Mouse (Mus musculus): ENCODE data around the gene Rtn4r. TPM values are rescaled to one million over a fixed set of nuclear protein-coding genes. Genes with fewer than 3 reads are reported as not detected.

The Rtn4r gene
- polyA plus RNA-seq, 1 experiment from 2014 or later, result 15.6 TPM

Small RNAs within 50 kb of the gene (microRNA-seq; reads per million reads assigned to microRNA genes)
- not detected for gene Mir6366

Other genes starting within 250 kb of the Rtn4r start
- gene Gm20518, start 236.0 kb upstream of the Rtn4r start, polyA plus RNA-seq (2015; fragmentation: Nextera tagmentation; extraction: Ambion mirVana), result 0.29 and 0.36 TPM in 2 replicates
- gene Tssk1, start 233.4 kb upstream of the Rtn4r start, polyA plus RNA-seq (2015; fragmentation: Nextera tagmentation; extraction: Ambion mirVana), result 0.05 TPM in 1 of 2 replicates, not detected in the other
- 105 and 116 TPM in 2 replicates for gene Dgcr2, start 229.1 kb upstream of the Rtn4r start, polyA plus RNA-seq (2015; fragmentation: Nextera tagmentation; extraction: Ambion mirVana)
- gene Tssk2, start 229.0 kb upstream of the Rtn4r start, polyA plus RNA-seq (2015; fragmentation: Nextera tagmentation; extraction: Ambion mirVana), result 0.11 TPM in 1 of 2 replicates, not detected in the other
- gene Ess2, start 216.3 kb upstream of the Rtn4r start, polyA plus RNA-seq (2015; fragmentation: Nextera tagmentation; extraction: Ambion mirVana), result 41.8 and 46.2 TPM in 2 replicates
- 0.70 and 1.4 TPM in 2 replicates for gene Gsc2, start 212.6 kb upstream of the Rtn4r start, polyA plus RNA-seq (2015; fragmentation: Nextera tagmentation; extraction: Ambion mirVana)
- 203 and 210 TPM in 2 replicates for gene Slc25a1, start 199.4 kb upstream of the Rtn4r start, polyA plus RNA-seq (2015; fragmentation: Nextera tagmentation; extraction: Ambion mirVana)
- not detected in 2 replicates for gene Vpreb2, start 147.2 kb upstream of the Rtn4r start, polyA plus RNA-seq (2015; fragmentation: Nextera tagmentation; extraction: Ambion mirVana)
- 145 and 162 TPM in 2 replicates for gene Dgcr6, start 74.8 kb upstream of the Rtn4r start, polyA plus RNA-seq (2015; fragmentation: Nextera tagmentation; extraction: Ambion mirVana)
- gene Prodh, start 37.4 kb upstream of the Rtn4r start, polyA plus RNA-seq (2015; fragmentation: Nextera tagmentation; extraction: Ambion mirVana), result 5.7 and 6.8 TPM in 2 replicates
- 0.11 TPM in 1 of 2 replicates, not detected in the other for gene Ccdc188, start 90.2 kb downstream of the Rtn4r start, polyA plus RNA-seq (2015; fragmentation: Nextera tagmentation; extraction: Ambion mirVana)
- gene Zdhhc8, start 107.5 kb downstream of the Rtn4r start, polyA plus RNA-seq (2015; fragmentation: Nextera tagmentation; extraction: Ambion mirVana), result 8.0 and 14.6 TPM in 2 replicates
- gene Trmt2a, start 121.0 kb downstream of the Rtn4r start, polyA plus RNA-seq (2015; fragmentation: Nextera tagmentation; extraction: Ambion mirVana), result 100 and 105 TPM in 2 replicates
- gene Ranbp1, start 121.1 kb downstream of the Rtn4r start, polyA plus RNA-seq (2015; fragmentation: Nextera tagmentation; extraction: Ambion mirVana), result 362 and 365 TPM in 2 replicates
- gene Gm49776, start 130.7 kb downstream of the Rtn4r start, polyA plus RNA-seq (2015; fragmentation: Nextera tagmentation; extraction: Ambion mirVana), result 1.3 TPM in 1 of 2 replicates, not detected in the other
- gene Dgcr8, start 161.6 kb downstream of the Rtn4r start, polyA plus RNA-seq (2015; fragmentation: Nextera tagmentation; extraction: Ambion mirVana), result 25.7 and 28.3 TPM in 2 replicates
- gene Tango2, start 220.5 kb downstream of the Rtn4r start, polyA plus RNA-seq (2015; fragmentation: Nextera tagmentation; extraction: Ambion mirVana), result 101 and 112 TPM in 2 replicates
- 68.3 and 80.3 TPM in 2 replicates for gene Arvcf, start 220.5 kb downstream of the Rtn4r start, polyA plus RNA-seq (2015; fragmentation: Nextera tagmentation; extraction: Ambion mirVana)

Data from hindbrain, embryonic 16.5 days (tissue).